Mouse (Mus musculus): ENCODE results near the gene Vasn. TPM values are rescaled to one million over a fixed set of nuclear protein-coding genes. Genes with fewer than 3 reads are reported as not detected.
A peak's percentile ranks its signal among the peaks of the same experiment; 100 is the strongest.

Gene Vasn
- polyA plus RNA-seq, 1 experiment = 15.9 TPM

DNA sequence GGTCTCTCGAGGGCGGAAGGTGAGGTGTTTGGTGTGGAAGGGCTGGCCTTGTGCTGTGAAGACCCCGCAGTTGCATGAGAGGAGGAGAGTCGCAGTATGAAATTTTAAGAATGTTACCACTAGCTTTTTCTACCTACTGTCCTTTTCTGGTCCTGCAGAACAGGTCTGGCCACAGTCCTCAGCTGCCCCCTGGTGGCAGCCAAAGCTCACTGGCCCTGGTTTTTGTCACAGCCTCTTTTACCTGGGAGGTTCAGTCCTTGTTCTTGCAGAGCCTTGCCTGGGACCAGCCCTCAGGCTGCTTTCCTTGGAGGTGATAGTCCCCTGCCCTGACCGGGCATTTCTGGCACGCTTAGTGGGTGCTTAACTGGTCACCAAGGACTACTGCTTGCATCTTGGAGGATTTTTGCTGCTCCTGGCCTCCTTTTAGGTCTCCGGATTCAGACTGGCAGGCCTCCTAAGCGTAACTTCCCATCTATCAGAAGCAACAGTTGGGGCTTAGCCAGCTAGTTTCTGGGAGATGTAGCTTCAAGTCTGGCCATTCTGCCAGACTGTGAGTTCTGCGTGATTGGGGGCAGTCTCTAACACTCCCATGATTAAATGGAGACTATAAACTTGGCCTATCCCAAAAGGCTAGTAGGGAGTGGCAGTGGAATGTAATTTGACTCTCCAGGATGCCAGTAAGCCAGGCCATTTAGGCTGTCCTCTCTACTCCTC, 31.8 kb upstream of the Vasn start:
- Histone ChIP-seq H3K27ac (ENCODE audit: control insufficient read depth, insufficient read depth, low read depth, low read length) (no peak overlapping the region), H3K4me3 (ENCODE audit: control insufficient read depth, low read depth, low read length) (no peak overlapping the region), H3K27me3 (ENCODE audit: control insufficient read depth, insufficient read depth, low read length) (no peaks in the 10 kb centered on the region), H3K36me3 (ENCODE audit: control insufficient read depth, insufficient read depth, low read length) (no peaks in the 10 kb centered on the region), H3K4me1 (ENCODE audit: control insufficient read depth, insufficient read depth, low read length) (no peaks in the 10 kb centered on the region; the same call in none of the 2 replicates)
- TF ChIP-seq POLR2A (IDR thresholded peaks at IDR 0.05; ENCODE audit: control insufficient read depth, low read depth, low read length) (no peak), CTCF (IDR thresholded peaks at IDR 0.05; ENCODE audit: control insufficient read depth, insufficient read depth, insufficient replicate concordance, low read depth, low read length) (peak; percentile 59; the same call in 1 of the 2 replicates)

DNA sequence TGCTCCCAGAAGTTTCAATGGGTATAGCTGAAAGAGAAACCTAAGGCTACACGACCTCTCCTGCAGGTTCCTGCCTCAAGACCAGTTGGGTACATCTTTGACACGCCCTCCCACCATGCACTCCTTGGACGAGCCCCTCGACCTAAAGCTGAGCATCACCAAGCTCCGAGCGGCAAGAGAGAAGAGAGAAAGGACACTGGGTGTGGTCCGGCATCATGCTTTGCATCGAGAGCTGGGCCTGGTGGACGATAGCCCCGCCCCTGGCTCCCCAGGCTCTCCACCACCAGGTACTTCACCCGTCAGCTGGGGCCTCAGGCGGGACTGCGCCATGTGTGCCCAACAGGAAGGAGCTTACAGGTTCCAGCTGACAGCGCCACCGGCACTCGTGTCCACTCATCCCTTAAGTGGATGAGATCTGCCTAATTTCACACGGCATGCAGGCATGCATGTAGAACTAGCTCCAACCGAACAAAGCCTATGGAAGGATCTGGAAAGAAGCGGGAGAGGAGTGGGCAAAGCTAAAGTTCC, 31.1 kb upstream of the Vasn start:
- Histone ChIP-seq H3K4me3 (ENCODE audit: control insufficient read depth, low read depth, low read length) (no peak overlapping the region), H3K4me1 (ENCODE audit: control insufficient read depth, insufficient read depth, low read length) (no peaks in the 10 kb centered on the region; the same call in none of the 2 replicates), H3K36me3 (ENCODE audit: control insufficient read depth, insufficient read depth, low read length) (no peaks in the 10 kb centered on the region), H3K27ac (ENCODE audit: control insufficient read depth, insufficient read depth, low read depth, low read length) (no peak overlapping the region), H3K27me3 (ENCODE audit: control insufficient read depth, insufficient read depth, low read length) (no peaks in the 10 kb centered on the region)
- TF ChIP-seq POLR2A (IDR thresholded peaks at IDR 0.05; ENCODE audit: control insufficient read depth, low read depth, low read length) (no peak), CTCF (IDR thresholded peaks at IDR 0.05; ENCODE audit: control insufficient read depth, insufficient read depth, insufficient replicate concordance, low read depth, low read length) (no peak)

DNA sequence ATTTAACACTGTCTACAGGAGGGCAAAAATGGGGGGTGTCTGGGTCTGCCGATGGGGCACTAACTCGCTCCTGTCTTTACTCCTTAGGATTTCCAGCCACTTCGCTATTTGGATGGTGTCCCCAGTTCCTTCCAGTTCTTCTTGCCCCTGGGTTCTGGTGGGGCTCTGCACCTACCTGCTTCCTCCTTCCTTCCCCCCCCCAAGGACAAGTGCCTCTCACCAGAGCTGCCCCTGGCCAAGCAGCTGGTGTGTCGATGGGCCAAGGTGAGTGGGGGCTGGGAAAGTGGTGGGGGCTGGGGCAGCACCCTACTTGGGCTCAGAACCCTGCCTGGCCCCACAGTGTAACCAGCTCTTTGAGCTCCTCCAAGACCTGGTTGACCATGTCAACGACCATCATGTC, 28.5 kb upstream of the Vasn start:
- H3K27ac ChIP-seq (ENCODE audit: control insufficient read depth, insufficient read depth, low read depth, low read length) = no peak overlapping the region
- H3K36me3 ChIP-seq (ENCODE audit: control insufficient read depth, insufficient read depth, low read length) = no peaks in the 10 kb centered on the region; the same call in 1 of the 2 replicates

DNA sequence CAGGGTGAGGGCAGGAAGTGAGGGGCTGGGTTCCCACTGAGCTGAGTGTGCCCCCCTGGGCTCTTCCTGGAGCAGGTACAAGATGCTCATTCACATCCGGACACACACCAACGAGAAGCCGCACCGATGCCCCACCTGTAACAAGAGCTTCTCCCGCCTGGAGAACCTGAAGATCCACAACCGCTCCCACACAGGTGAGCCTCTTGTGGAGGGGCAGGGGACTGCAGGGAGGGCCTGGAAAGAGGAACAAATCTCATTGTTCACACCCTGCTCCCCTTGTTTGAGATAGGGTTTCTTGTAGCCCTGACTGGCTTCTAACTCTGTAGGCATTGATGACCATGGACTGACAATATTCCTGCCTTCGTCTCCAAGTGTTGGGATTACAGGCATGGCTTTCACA, 28.1 kb upstream of the Vasn start:
- Histone ChIP-seq H3K36me3 (ENCODE audit: control insufficient read depth, insufficient read depth, low read length) (no peaks in the 10 kb centered on the region; the same call in 1 of the 2 replicates), H3K4me3 (ENCODE audit: control insufficient read depth, low read depth, low read length) (no peak overlapping the region), H3K27ac (ENCODE audit: control insufficient read depth, insufficient read depth, low read depth, low read length) (no peak overlapping the region), H3K4me1 (ENCODE audit: control insufficient read depth, insufficient read depth, low read length) (no peaks in the 10 kb centered on the region), H3K27me3 (ENCODE audit: control insufficient read depth, insufficient read depth, low read length) (no peaks in the 10 kb centered on the region)
- no peak for TF ChIP-seq POLR2A (IDR thresholded peaks at IDR 0.05; ENCODE audit: control insufficient read depth, low read depth, low read length)
- no peak for TF ChIP-seq CTCF (IDR thresholded peaks at IDR 0.05; ENCODE audit: control insufficient read depth, insufficient read depth, insufficient replicate concordance, low read depth, low read length)

More for the DNA sequence above, 28.5 kb upstream of the Vasn start:
- no peak for TF ChIP-seq CTCF (IDR thresholded peaks at IDR 0.05; ENCODE audit: control insufficient read depth, insufficient read depth, insufficient replicate concordance, low read depth, low read length)
- Histone ChIP-seq H3K4me3 (ENCODE audit: control insufficient read depth, low read depth, low read length) (no peak overlapping the region), H3K27me3 (ENCODE audit: control insufficient read depth, insufficient read depth, low read length) (no peaks in the 10 kb centered on the region), H3K4me1 (ENCODE audit: control insufficient read depth, insufficient read depth, low read length) (no peaks in the 10 kb centered on the region)

DNA sequence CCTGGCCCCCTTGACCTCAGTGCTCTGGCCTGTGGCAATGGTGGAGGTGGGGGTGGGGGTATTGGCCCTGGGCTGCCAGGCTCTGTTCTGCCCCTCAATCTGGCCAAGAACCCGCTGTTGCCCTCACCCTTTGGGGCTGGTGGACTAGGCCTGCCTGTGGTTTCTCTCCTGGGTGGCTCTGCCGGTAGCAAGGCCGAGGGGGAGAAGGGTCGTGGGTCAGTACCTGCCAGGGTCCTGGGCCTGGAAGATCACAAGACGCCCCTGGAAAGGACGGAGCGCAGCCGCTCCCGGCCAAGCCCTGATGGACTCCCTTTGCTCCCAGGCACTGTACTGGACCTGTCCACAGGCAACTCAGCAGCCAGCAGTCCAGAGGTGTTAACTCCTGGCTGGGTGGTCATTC, 26.0 kb upstream of the Vasn start:
- no peak for TF ChIP-seq CTCF (IDR thresholded peaks at IDR 0.05; ENCODE audit: control insufficient read depth, insufficient read depth, insufficient replicate concordance, low read depth, low read length)
- no peak for TF ChIP-seq POLR2A (IDR thresholded peaks at IDR 0.05; ENCODE audit: control insufficient read depth, low read depth, low read length)
- H3K36me3 ChIP-seq (ENCODE audit: control insufficient read depth, insufficient read depth, low read length) = no peaks in the 10 kb centered on the region; the same call in 1 of the 2 replicates
- H3K27me3 ChIP-seq (ENCODE audit: control insufficient read depth, insufficient read depth, low read length) = no peaks in the 10 kb centered on the region
- H3K27ac ChIP-seq (ENCODE audit: control insufficient read depth, insufficient read depth, low read depth, low read length) = no peak overlapping the region
- no peak overlapping the region for H3K4me3 ChIP-seq (ENCODE audit: control insufficient read depth, low read depth, low read length)
- H3K4me1 ChIP-seq (ENCODE audit: control insufficient read depth, insufficient read depth, low read length) = no peaks in the 10 kb centered on the region

DNA sequence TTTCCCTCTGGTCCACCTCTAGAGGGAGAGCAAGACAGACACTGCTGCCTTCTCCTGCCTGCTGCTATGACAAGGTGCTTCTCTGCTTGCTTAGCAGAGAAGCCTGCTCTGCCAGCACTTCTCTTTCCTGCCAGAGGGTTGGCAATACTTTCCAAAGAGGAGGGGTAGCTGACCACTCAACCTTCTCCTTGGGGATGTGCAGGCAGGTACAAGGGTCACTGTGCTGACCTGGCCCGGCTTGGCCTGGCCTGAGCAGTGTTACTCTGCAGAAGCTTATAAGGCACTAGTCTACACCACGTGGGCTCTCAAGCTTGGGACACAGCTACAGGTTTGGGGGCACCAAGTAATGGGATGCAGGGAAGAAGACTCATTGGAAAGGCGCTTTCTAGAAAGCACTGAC, 25.1 kb upstream of the Vasn start:
- TF ChIP-seq CTCF (IDR thresholded peaks at IDR 0.05; ENCODE audit: control insufficient read depth, insufficient read depth, insufficient replicate concordance, low read depth, low read length) = no peak
- TF ChIP-seq POLR2A (IDR thresholded peaks at IDR 0.05; ENCODE audit: control insufficient read depth, low read depth, low read length) = no peak
- Histone ChIP-seq H3K27me3 (ENCODE audit: control insufficient read depth, insufficient read depth, low read length) (no peaks in the 10 kb centered on the region), H3K36me3 (ENCODE audit: control insufficient read depth, insufficient read depth, low read length) (no peaks in the 10 kb centered on the region; the same call in 1 of the 2 replicates), H3K4me3 (ENCODE audit: control insufficient read depth, low read depth, low read length) (no peak overlapping the region), H3K4me1 (ENCODE audit: control insufficient read depth, insufficient read depth, low read length) (no peaks in the 10 kb centered on the region), H3K27ac (ENCODE audit: control insufficient read depth, insufficient read depth, low read depth, low read length) (no peak overlapping the region)

DNA sequence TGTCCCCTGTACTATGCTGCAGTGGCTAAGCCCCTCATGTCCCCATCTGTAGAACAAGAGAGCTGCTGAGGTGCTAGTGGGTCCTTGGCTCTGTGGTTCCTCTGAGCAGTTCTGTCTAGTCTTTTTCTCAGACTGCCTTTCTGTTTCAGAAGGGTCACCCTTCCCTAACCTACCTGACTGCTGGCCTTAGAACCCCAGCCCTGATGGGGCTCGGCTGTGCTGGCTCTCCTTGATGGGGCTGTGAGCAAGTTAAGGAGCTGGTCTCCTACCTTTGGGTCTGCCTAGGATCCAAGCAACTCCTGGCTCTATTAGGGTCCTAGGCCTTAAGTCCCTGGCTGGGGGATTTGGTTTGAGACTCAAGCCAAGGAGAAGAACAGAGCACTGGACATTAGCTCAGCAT, 24.4 kb upstream of the Vasn start:
- Histone ChIP-seq H3K36me3 (ENCODE audit: control insufficient read depth, insufficient read depth, low read length) (no peaks in the 10 kb centered on the region; the same call in 1 of the 2 replicates), H3K4me3 (ENCODE audit: control insufficient read depth, low read depth, low read length) (no peak overlapping the region), H3K27ac (ENCODE audit: control insufficient read depth, insufficient read depth, low read depth, low read length) (no peak overlapping the region), H3K27me3 (ENCODE audit: control insufficient read depth, insufficient read depth, low read length) (no peaks in the 10 kb centered on the region), H3K4me1 (ENCODE audit: control insufficient read depth, insufficient read depth, low read length) (no peaks in the 10 kb centered on the region)
- TF ChIP-seq CTCF (IDR thresholded peaks at IDR 0.05; ENCODE audit: control insufficient read depth, insufficient read depth, insufficient replicate concordance, low read depth, low read length) = no peak
- TF ChIP-seq POLR2A (IDR thresholded peaks at IDR 0.05; ENCODE audit: control insufficient read depth, low read depth, low read length) = no peak

Data from testis, adult 2 months (tissue).